Mouse (Mus musculus): ENCODE data around the gene Vmn1r78.
"Not testable (repeated sequence)": the region's sequence is repeated elsewhere in the genome, so short reads cannot be mapped to it uniquely, and the experiment has no call there.

Vmn1r78 gene

DNA sequence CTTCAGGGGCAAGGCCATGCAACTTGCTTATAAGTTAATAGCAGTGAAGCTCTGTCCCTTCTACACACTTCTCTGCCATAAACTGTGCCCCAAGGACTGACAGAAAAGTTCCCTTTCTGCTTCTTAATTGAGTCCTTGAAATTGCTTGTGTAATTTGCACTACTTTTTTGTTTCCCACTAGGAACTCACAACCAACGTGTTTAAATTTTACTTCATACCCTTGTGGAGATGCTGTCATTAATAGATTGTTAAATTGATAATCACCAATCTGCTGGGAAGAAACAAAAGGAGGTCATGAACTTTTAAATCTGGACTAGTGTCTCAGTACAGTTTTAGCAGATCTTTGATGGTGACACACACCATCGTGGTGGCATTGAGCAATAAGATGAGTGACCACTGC, at the start of gene Vmn1r78:
Gene Vmn1r78, plus strand, starts transcription at position 301 of the 400 bp plus-strand sequence.
- no peak for DNase-seq (ENCODE audit: low spot score)

DNA sequence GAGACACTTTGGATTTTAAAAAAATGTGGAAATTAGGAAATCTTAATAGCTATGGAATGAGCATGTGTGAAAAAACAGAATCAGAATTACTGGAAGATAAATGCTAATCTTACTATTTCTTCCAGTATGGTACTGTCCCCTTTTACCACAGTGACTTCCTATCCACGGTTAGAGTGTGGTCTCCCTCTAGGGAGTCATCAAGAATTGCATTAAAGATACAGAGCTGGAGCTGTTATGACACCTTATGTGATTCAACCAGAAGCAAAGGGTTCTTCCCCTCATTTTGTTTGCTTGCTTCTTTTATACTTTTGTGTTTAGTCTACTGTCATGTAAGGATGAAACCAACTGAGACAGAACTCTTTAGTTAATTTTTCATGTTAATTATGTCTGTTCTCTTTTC, 6.4 kb downstream of the Vmn1r78 start:
- DNase-seq (ENCODE audit: low spot score) = not testable (repeated sequence)

DNA sequence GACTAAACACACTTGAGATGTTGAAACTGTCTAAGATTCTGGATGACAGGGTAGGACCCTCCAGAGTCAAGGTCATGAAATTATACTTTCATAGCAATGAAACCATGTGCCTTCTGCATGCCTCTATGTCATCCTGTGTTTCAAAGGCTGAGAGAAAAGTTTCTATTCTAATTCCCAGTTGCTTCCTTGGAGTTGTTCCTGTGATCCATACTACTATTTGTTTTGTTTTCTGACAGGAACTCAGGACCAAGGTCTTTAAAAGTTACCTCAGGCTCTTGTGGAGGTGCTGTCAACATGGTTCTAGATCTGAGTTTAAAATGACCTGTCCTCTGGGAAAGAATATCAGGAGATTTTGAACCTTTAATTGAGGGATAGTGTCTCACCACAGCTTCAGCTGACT, 20.9 kb downstream of the Vmn1r78 start, which contains the start of gene Vmn1r79:
Gene Vmn1r79, plus strand, starts transcription at position 301 of the 400 bp plus-strand sequence.
- not testable (repeated sequence) for DNase-seq (ENCODE audit: low spot score)

GRCm38 (mm10) chr7:12172926-12173325, 22.9 kb downstream of the Vmn1r78 start:
- not testable (repeated sequence) for DNase-seq (ENCODE audit: low spot score)

- no peak for DNase-seq (ENCODE audit: low spot score)
Measured at GRCm38 (mm10) chr7:12188986-12189385, 38.9 kb downstream of the Vmn1r78 start, which contains the start of gene Vmn1r80. Gene Vmn1r80 (plus strand): TSS chr7:12189286.

GRCm38 (mm10) chr7:12204141-12204540, 54.1 kb downstream of the Vmn1r78 start:
- DNase-seq (ENCODE audit: low spot score) = no peak
